Mouse (Mus musculus) CH12.LX (cell line): ENCODE measurements around the gene H2-T3. TPM values are rescaled to one million over a fixed set of nuclear protein-coding genes. Genes with fewer than 3 reads are reported as not detected.
A peak's percentile ranks its signal among the peaks of the same experiment; 100 is the strongest.

ENCODE experiments used
- DNase-seq: peaks from one replicate; pipeline ENCODE4 v3.0.0-alpha.2; 2013; ENCODE audit errors: extremely low read depth
- H3K27ac ChIP-seq: 2 replicates; pipeline ENCODE4 v1.5.1; 2012; ENCODE audit warnings: low read depth, mild to moderate bottlenecking, control low read depth, moderate library complexity; ENCODE audit not compliant: insufficient read depth
- H3K27me3 ChIP-seq: replicated peaks from 2 replicates; pipeline ENCODE3; 2012; ENCODE audit warnings: inconsistent platforms
- H3K36me3 ChIP-seq, 2 experiments: replicated peaks in 1 of 2; 2 replicates each; pipeline versions ENCODE3 to v1.6.1; 2012; ENCODE audit warnings: inconsistent platforms in 1 of 2, low read length in 1 of 2, mild to moderate bottlenecking in 1 of 2, mixed read lengths in 1 of 2, moderate library complexity in 1 of 2; ENCODE audit not compliant: control insufficient read depth in 1 of 2, insufficient read depth in 1 of 2
- H3K4me1 ChIP-seq, 2 experiments: 2 replicates each; pipeline ENCODE4 v1.6.1; 2012; ENCODE audit warnings: inconsistent platforms in 1 of 2, moderate library complexity in 1 of 2; ENCODE audit not compliant: insufficient read depth in 2 of 2, control insufficient read depth in 1 of 2
- H3K4me2 ChIP-seq: 2 replicates; pipeline ENCODE4 v1.6.1; 2012; ENCODE audit warnings: low read depth, mild to moderate bottlenecking, control low read depth; ENCODE audit not compliant: poor library complexity, insufficient read depth, severe bottlenecking
- H3K4me3 ChIP-seq, 3 experiments: fragments of 150-350 bp in 1 of 3; sonication (generic) in 1 of 3; replicated peaks in 1 of 3; 2 replicates each; pipeline versions ENCODE3 to v1.5.1; 2011 to 2012; ENCODE audit warnings: low read depth in 2 of 3, low read length in 2 of 3, mild to moderate bottlenecking in 2 of 3, moderate library complexity in 2 of 3, control low read depth in 1 of 3, improper control_type of control experiment in 1 of 3, inconsistent platforms in 1 of 3, mixed read lengths in 1 of 3; ENCODE audit not compliant: poor library complexity in 1 of 3
- H3K79me2 ChIP-seq: replicated peaks from 2 replicates; pipeline ENCODE4 v1.6.1; 2012; ENCODE audit warnings: mild to moderate bottlenecking, moderate library complexity; ENCODE audit not compliant: control insufficient read depth, poor library complexity, insufficient read depth, severe bottlenecking; ENCODE audit errors: extremely low read depth
- H3K9ac ChIP-seq: 2 replicates; pipeline ENCODE4 v1.6.1; 2012; ENCODE audit warnings: low read depth, mild to moderate bottlenecking, control low read depth, moderate library complexity; ENCODE audit not compliant: insufficient read depth
- H3K9me3 ChIP-seq: replicated peaks from 2 replicates; pipeline ENCODE3; 2012; ENCODE audit warnings: low read length, inconsistent platforms, mixed read lengths
- CHD1 ChIP-seq: IDR thresholded peaks from 2 replicates; pipeline ENCODE4 v1.6.1; 2012; ENCODE audit warnings: low read depth, low read length, improper control_type of control experiment, inconsistent platforms
- CTCF ChIP-seq, 2 experiments: IDR thresholded peaks in 1 of 2; conservative IDR thresholded peaks in 1 of 2; 2 replicates each; pipeline ENCODE4 v1.5.1; 2011 to 2012; ENCODE audit warnings: low read depth in 2 of 2, low read length in 2 of 2, improper control_type of control experiment in 1 of 2, inconsistent platforms in 1 of 2, mild to moderate bottlenecking in 1 of 2, moderate library complexity in 1 of 2
- E2F4 ChIP-seq: IDR thresholded peaks from 2 replicates; pipeline ENCODE4 v1.6.1; 2011; ENCODE audit warnings: low read depth, low read length, improper control_type of control experiment; ENCODE audit not compliant: insufficient replicate concordance
- EP300 ChIP-seq: IDR thresholded peaks from 2 replicates; pipeline ENCODE4 v1.6.1; 2011; ENCODE audit warnings: low read length, improper control_type of control experiment
- GABPA ChIP-seq: IDR thresholded peaks from 2 replicates; pipeline ENCODE4 v1.6.1; 2012; ENCODE audit warnings: low read depth, low read length, improper control_type of control experiment, inconsistent platforms; ENCODE audit not compliant: insufficient replicate concordance
- HCFC1 ChIP-seq: IDR thresholded peaks from 2 replicates; pipeline ENCODE4 v1.6.1; 2012; ENCODE audit warnings: low read depth, mild to moderate bottlenecking, inconsistent platforms, low read length, improper control_type of control experiment
- IRF4 ChIP-seq: IDR thresholded peaks from 2 replicates; pipeline ENCODE4 v1.6.1; 2014; ENCODE audit warnings: low read depth, mild to moderate bottlenecking, inconsistent platforms, low read length, improper control_type of control experiment
- JUN ChIP-seq: IDR thresholded peaks from 2 replicates; pipeline ENCODE4 v1.6.1; 2011; ENCODE audit warnings: low read depth, mild to moderate bottlenecking, low read length, improper control_type of control experiment, moderate library complexity; ENCODE audit not compliant: insufficient read depth
- MAFK ChIP-seq: IDR thresholded peaks from 2 replicates; pipeline ENCODE4 v1.6.1; 2011; ENCODE audit warnings: low read length, improper control_type of control experiment; ENCODE audit not compliant: insufficient replicate concordance
- MAX ChIP-seq: IDR thresholded peaks from 2 replicates; pipeline ENCODE4 v1.6.1; 2011; ENCODE audit warnings: low read length, improper control_type of control experiment
- MEF2A ChIP-seq: IDR thresholded peaks from 2 replicates; pipeline ENCODE4 v1.6.1; 2014; ENCODE audit warnings: low read depth, mild to moderate bottlenecking, inconsistent platforms, low read length, improper control_type of control experiment, borderline replicate concordance
- MXI1 ChIP-seq: IDR thresholded peaks from 2 replicates; pipeline ENCODE4 v1.6.1; 2011; ENCODE audit warnings: mild to moderate bottlenecking, low read depth, low read length, improper control_type of control experiment
- MYC ChIP-seq: IDR thresholded peaks from 2 replicates; pipeline ENCODE4 v1.6.1; 2011; ENCODE audit warnings: low read depth, mild to moderate bottlenecking, improper control_type of control experiment, low read length
- NELFE ChIP-seq: IDR thresholded peaks from 2 replicates; pipeline ENCODE4 v1.6.1; 2011; ENCODE audit warnings: low read depth, low read length, improper control_type of control experiment
- POLR2A ChIP-seq: IDR thresholded peaks from 2 replicates; pipeline ENCODE4 v1.6.1; 2011; ENCODE audit warnings: low read depth, mild to moderate bottlenecking, improper control_type of control experiment, low read length
- SIN3A ChIP-seq: IDR thresholded peaks from 2 replicates; pipeline ENCODE4 v1.6.1; 2012; ENCODE audit warnings: low read length, improper control_type of control experiment, inconsistent platforms
- TBP ChIP-seq: conservative IDR thresholded peaks from 2 replicates; pipeline ENCODE4 v1.6.1; 2011; ENCODE audit warnings: low read depth, low read length, improper control_type of control experiment
- TCF12 ChIP-seq: IDR thresholded peaks from 2 replicates; pipeline ENCODE4 v1.6.1; 2014; ENCODE audit warnings: low read depth, mild to moderate bottlenecking, inconsistent platforms, low read length, improper control_type of control experiment
- UBTF ChIP-seq: IDR thresholded peaks from 2 replicates; pipeline ENCODE4 v1.6.1; 2012; ENCODE audit warnings: low read depth, mild to moderate bottlenecking, inconsistent platforms, low read length, improper control_type of control experiment, moderate library complexity
- USF1 ChIP-seq: IDR thresholded peaks from 2 replicates; pipeline ENCODE4 v1.6.1; 2014; ENCODE audit warnings: low read depth, mild to moderate bottlenecking, inconsistent platforms, low read length, improper control_type of control experiment
- ZC3H11A ChIP-seq: IDR thresholded peaks from 2 replicates; pipeline ENCODE4 v1.6.1; 2012; ENCODE audit warnings: low read depth, mild to moderate bottlenecking, inconsistent platforms, low read length, improper control_type of control experiment
- ZNF384 ChIP-seq: IDR thresholded peaks from 2 replicates; pipeline ENCODE4 v1.6.1; 2012; ENCODE audit warnings: low read depth, low read length, improper control_type of control experiment, inconsistent platforms
- dilution Hi-C: fragments of 300-500 bp; cut with MboI; formaldehyde crosslinking; loops from 2 replicates; pipeline ENCODE4 v1.14.3; 2020; ENCODE audit warnings: low sequenced_read_pairs; ENCODE audit not compliant: extremely low pct_unique_long_range_greater_than_20kb, extremely low pct_ligation_motif_present
- in situ Hi-C: fragments of 300-500 bp; cut with MboI; formaldehyde crosslinking; loops from 3 replicates; pipeline ENCODE4 v1.14.3; 2019; ENCODE audit warnings: low sequenced_read_pairs, low pct_ligation_motif_present, low pct_unique_long_range_greater_than_20kb, mixed read lengths
- polyA plus RNA-seq: library from polyadenylated mRNA; unstranded; fragments of >175 nt; gene quantifications from 2 replicates; pipeline ENCODE4 v1.2.1, GENCODE M21; 2012; ENCODE audit warnings: low read depth; ENCODE audit not compliant: insufficient read length
- total RNA-seq, 2 experiments: library from RNA; depleted of rRNA; stranded (reverse); fragments of 300-350 nt in 1 of 2; fragments of >200 nt in 1 of 2; gene quantifications; 2 replicates each; pipeline ENCODE4 v1.2.3; 2012 to 2014

The H2-T3 gene
- total and polyA plus RNA-seq, 3 experiments: 1.3 TPM; not detected in 2

- peaks cover 85% of the 10 kb centered on the region for H3K27me3 ChIP-seq
- no peaks in the 10 kb centered on the region for H3K9me3 ChIP-seq
- dilution Hi-C loops: no loop called here
- H3K27ac ChIP-seq: no peak overlapping the region
- TF ChIP-seq GABPA (no peak), ZNF384 (no peak), TBP (no peak), SIN3A (no peak), MEF2A (no peak), CTCF (conservative IDR thresholded peaks at IDR 0.05 in 1 of 2, IDR thresholded peaks at IDR 0.05 in 1 of 2; ENCODE audit: low read depth in 2 of 2, low read length in 2 of 2) (no peak), CHD1 (no peak), USF1 (no peak), MYC (no peak), MAX (no peak), POLR2A (no peak), EP300 (no peak)
- peaks cover 4 to 5% of the 10 kb centered on the region in 2 experiments; a peak in 1 of 4 replicates for H3K4me1 ChIP-seq
- no peak overlapping the region for H3K4me2 ChIP-seq
- no peaks in the 10 kb centered on the region for H3K79me2 ChIP-seq
- no peak overlapping the region for H3K4me3 ChIP-seq
- DNase-seq: no peak
- no peak overlapping the region for H3K9ac ChIP-seq
- in situ Hi-C loops: no loop called here
- no peaks in the 10 kb centered on the region for H3K36me3 ChIP-seq
These were observed 25.5 kb upstream of the H2-T3 start for GRCm38 (mm10) chr17:36215586-36215985.

GRCm38 (mm10) chr17:36206846-36207245 is 16.8 kb upstream of the H2-T3 start:
- dilution Hi-C loops: no loop called here

GRCm38 (mm10) chr17:36205862-36206261 is 15.8 kb upstream of the H2-T3 start:
- H3K4me3 ChIP-seq: peak overlapping the region in 2 of 3 experiments; percentile 47 to 69
- no peaks in the 10 kb centered on the region for H3K79me2 ChIP-seq
- dilution Hi-C loops: no loop called here
- no peaks in the 10 kb centered on the region for H3K36me3 ChIP-seq
- in situ Hi-C loops: no loop called here
- no peaks in the 10 kb centered on the region for H3K4me1 ChIP-seq
- peaks cover 53% of the 10 kb centered on the region for H3K27me3 ChIP-seq
- H3K9me3 ChIP-seq: no peaks in the 10 kb centered on the region
- TF ChIP-seq MAX (no peak), IRF4 (no peak), ZNF384 (no peak), UBTF (no peak), ZC3H11A (no peak), MEF2A (no peak), TCF12 (no peak), E2F4 (no peak), NELFE (no peak)
- H3K27ac ChIP-seq: no peak overlapping the region
- no peak overlapping the region; the same call in 1 of the 2 replicates for H3K9ac ChIP-seq
- H3K4me2 ChIP-seq: peak overlapping the region; percentile 64
- DNase-seq: no peak

More at GRCm38 (mm10) chr17:36206846-36207245, 16.8 kb upstream of the H2-T3 start:
- Histone ChIP-seq H3K4me3 (no peak overlapping the region), H3K9ac (no peak overlapping the region), H3K36me3 (no peaks in the 10 kb centered on the region), H3K4me1 (no peaks in the 10 kb centered on the region), H3K27ac (no peak overlapping the region), H3K79me2 (no peaks in the 10 kb centered on the region), H3K9me3 (no peaks in the 10 kb centered on the region), H3K4me2 (no peak overlapping the region), H3K27me3 (peaks cover 60% of the 10 kb centered on the region)
- TF ChIP-seq ZC3H11A: no peak
- TF ChIP-seq HCFC1: no peak
- no peak for TF ChIP-seq MAFK
- TF ChIP-seq MXI1: no peak
- no peak for TF ChIP-seq UBTF
- no peak for TF ChIP-seq CHD1
- TF ChIP-seq GABPA: no peak
- no peak for TF ChIP-seq JUN
- in situ Hi-C loops: no loop called here
- no peak for DNase-seq
